Mouse (Mus musculus): ENCODE data around the gene Paf1.
A peak's percentile ranks its signal among the peaks of the same experiment; 100 is the strongest.

Paf1 gene

DNA sequence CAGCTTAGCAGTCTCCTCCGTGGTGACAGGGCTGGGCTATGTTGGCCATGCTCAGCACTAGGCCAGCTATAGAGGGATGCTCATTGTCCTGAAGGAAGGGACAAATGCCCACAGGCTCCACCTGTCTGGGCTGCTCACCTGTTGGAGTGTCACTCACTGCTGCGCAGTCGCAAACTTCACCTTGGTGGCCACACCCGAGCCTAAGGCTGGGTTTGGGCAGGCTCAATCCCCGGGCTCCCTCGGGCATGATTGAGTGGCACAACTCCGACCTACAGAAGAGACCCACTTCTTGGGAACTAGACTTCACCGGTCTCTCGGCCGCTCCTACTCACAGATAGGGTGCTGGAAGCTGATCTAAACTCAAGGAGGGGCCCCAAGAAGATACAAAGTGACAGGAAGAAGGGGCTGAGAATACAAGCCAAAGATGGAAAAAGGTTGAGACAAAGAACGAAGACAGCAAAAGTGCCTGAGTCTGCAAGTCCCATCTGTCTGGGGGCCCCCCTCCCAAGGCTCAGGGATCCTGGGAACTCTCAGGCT, 21.7 kb upstream of the Paf1 start:
- DNase-seq (ENCODE audit: low spot score in 2 of 2), result no peak

DNA sequence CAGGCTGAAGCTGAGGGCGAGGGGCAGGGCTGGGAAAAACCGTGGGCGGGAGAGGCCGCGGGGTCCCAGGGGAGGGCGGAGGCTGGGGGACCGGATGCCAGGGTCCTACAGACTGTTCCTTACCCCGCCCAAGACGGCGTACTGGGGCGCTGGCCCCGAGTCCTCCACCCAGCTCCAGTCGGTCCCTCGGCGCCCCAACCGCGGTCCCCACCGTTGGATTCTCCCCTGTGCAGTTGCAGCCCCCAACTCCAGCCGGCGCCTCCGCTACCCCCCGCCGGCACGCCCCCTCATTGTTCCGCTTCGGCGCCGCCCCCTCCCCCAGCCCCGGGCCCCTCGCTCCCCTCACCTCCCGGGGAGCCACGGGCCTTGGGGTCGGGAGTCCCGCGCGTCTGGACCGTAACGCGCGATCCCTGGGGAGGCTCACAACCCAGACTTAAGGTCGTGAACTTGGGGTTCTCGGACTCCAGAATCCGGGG, 21.2 kb upstream of the Paf1 start:
- no peak for DNase-seq (ENCODE audit: low spot score in 2 of 2)

DNA sequence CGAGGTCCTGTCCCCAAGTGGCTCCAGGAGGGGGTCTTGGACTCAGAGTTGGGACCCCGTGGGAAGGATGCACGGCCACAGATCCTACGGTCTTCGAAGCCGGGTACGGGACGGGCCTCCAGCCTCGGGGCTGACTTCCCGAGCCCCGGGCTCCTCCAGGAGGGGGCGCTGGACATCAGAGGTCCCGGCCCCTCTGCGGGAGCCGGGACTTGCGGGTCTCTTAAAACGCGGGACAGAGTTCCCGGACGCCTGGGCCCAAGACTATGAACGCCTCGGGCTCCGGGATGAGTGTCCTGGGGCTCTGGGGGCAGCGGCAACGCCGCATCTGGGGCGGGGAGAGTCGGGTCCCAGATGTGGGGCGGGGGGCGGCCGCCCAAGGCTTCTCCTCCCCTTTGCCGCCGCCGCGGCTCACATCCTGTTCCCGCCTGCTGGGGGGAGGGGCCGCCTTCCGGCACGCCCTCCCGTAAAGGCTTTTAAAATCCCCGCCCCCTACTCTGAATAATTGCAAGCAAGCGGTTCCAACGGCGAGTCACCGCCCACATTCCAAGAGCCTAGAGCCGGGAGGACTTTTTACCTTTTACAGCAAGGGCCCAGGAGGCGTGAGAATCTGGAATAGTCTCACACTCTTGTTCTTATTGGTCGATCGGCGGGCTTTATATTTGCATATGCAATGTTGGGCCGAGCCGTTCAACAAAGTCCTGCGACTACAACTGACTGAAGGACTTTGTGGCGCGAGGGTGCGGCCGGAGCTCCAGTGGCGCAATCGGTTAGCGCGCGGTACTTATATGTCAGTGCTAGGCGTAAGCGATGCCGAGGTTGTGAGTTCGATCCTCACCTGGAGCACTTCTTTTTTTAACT, 20.3 kb upstream of the Paf1 start, which contains the start of gene Plekhg2:
Gene Plekhg2 (minus strand): TSS at position 349 of the 858 bp plus-strand sequence.
- peak; percentile 96 to 98 for DNase-seq (ENCODE audit: low spot score in 2 of 2)

DNA sequence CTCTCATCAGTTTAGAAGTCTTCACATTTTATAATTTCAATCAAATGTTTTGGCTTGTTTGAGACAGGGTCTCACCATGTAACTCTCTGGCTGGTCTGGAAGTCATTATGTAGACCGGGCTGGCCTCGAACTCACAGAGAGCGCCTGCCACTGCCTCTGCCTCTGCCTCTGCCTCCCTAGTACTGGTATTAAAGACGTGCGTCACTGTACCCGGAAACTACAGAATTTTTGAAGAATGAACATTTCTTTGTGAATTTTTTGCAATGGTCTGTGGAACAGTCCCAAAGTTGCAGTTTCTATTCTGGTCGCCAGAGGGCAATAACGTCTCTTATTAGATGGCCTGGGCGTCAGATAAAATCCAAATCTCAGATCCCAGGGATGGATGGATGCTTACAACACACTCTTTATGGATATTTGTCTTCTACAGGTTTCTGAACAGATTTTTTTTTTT, 19.6 kb upstream of the Paf1 start:
- peak; percentile 65 to 84 for DNase-seq (ENCODE audit: low spot score in 2 of 2)

DNA sequence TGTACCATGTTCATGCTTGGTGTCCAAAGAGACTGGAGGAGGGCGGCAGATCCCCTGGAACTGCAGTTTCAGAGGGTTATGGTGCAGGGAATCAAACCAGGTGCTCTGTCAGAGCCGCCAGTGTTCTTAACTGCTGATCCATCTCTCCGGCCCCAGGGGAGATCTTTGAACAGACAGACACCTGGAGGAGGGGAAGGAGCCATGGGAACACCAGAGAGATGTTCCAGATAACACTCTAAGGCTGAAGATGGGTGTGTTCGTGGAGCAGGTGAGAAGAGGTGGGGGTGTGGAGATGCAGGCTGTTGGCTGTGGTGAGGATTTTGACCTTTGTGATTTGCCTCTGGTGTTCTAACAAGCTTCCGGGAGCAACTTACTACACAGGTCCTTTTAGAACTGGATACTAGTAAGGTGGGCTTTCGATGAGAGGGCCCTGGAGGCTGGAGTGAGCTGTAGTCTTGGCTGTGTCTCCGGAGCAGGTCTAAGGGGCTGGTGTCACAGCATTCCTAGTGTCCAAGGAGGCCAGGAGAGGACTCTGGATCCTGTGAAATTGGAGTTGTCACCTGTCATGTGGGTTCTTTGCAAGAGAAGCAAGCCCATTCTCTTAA, 18.8 kb upstream of the Paf1 start:
- DNase-seq (ENCODE audit: low spot score in 2 of 2), result no peak

DNA sequence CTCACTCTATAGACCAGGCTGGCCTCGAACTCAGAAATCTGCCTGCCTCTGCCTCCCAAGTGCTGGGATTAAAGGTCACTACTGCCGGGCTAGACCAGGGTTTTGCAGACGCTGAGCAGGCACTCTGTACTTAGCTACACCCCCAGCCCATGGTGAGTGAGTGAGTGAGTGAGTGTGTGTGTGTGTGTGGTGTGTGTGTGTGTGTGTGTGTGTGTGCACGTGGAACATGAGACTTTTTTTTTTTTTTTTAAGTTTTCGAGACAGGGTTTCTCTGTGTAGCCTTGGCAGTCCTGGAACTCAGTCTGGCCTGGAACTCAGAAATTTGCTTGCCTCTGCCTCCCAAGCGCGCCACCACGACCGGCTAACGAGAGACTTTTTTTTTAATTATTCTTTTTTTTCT, 18.1 kb upstream of the Paf1 start:
- DNase-seq (ENCODE audit: low spot score in 2 of 2), result no peak

DNA sequence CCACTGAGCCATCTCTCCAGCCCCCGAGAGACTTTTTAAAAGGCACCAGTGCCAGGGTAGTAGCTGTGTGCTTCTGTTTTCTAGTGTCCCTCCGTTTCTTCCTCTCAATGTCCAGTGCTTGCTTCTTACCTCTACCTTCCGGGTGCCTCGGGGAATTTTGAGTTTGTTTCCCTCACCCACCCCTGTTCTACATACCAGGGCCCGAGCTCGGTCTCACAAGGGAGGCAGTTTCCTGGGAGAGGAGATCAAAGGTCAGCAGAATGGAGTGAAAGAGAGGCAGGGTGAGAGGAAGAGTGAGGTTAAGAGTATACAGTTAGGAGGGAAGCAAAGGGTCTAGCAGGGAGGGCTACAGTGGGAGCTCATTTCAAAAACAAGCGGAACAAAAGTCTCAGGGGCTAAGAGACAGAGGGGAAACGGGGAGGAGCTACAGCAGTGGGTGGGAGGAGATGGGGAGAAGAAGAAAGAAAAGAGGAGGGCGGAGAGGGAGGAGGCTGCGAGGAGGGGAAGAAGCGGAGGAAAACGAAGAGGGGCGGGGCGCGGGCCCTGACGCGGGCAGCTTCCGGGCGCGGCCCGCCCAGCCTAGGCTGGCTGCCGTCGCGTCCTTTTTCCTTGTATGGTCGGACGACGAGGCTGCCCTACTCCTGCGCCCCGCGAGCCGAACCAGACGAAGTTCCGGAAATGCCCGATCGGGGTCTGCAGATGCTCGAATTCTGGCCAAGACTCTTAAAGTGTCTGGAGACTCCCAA, 17.4 kb upstream of the Paf1 start:
- peak; percentile 68 to 73 for DNase-seq (ENCODE audit: low spot score in 2 of 2)

DNA sequence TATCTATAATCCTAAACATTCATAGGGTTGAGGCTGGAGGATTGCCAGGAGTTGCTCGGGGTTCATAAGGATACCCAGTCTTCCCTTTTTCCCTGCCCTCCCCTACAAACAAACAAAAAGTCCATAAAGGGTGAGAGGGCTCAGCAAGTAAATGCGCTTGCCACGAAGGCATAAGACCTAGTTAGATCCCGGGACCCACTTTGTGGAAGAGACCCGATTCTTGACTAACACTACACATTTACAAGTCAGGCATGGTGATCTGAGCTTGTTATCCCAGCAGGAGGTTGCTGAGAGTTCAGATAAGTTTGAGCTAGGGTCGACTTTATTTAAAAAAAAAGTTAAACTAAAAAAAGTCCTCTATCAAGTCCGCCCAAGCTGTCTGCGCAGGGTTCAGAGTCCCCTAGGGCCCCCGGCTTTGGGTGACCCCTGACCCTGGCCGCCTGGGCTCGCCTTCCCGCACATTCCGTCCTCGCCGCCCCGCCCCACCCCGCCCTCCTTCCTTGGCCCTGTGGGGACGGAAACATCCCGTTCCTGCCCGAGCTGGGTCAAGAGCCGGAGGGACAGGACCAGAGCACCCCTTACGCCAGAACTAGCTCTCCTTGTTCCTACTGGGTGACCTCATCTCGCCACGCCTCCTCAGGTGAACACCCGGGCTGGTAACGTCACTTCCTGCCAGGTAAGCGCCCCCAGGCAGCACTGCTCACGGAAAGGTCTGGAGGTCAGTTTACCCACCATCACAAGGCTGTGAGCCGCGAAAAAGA, 16.6 kb upstream of the Paf1 start:
- DNase-seq (ENCODE audit: low spot score in 2 of 2), result no peak

DNA sequence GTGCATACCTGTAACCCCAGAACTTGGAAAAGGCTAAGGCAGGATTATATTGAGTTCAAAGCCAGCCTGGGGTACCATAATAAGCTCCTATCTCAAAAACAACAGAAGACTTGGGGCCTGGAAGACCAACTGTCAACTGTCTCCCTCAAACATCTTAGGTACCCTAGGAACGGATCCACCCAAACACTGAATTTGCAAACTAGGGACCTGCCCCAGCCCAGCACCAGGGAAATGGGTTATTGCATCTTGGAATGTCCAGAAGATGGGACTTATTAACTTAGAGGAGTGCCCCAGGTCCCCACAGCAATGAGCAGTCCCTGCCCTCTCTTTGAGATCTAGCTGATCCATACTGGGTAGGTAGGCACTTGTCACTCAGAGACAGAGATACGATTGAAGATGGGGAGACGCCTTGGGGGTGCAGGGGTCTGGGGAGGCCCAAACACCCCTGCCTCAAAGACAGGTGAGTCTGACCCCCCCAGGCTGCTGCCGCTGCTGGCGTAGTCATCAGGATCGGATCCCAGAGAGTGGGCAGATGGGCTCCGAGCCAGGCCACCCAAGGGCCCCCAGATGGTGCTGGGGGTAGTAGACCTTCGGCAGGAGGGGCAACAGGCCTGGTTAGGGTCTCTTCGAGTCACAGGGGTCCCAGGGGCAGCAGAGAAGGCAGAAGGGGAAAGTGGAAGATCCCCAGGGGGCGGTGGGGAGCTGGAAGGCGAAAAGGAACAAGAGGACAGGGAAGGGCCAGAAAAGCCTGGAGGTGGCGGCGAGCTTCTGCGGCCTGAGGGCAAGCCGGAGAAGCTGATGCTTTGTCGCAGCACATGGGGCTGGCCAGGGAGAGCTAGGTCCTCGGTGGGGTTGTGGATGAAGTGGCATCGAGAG, 15.3 kb upstream of the Paf1 start:
- no peak for DNase-seq (ENCODE audit: low spot score in 2 of 2)

DNA sequence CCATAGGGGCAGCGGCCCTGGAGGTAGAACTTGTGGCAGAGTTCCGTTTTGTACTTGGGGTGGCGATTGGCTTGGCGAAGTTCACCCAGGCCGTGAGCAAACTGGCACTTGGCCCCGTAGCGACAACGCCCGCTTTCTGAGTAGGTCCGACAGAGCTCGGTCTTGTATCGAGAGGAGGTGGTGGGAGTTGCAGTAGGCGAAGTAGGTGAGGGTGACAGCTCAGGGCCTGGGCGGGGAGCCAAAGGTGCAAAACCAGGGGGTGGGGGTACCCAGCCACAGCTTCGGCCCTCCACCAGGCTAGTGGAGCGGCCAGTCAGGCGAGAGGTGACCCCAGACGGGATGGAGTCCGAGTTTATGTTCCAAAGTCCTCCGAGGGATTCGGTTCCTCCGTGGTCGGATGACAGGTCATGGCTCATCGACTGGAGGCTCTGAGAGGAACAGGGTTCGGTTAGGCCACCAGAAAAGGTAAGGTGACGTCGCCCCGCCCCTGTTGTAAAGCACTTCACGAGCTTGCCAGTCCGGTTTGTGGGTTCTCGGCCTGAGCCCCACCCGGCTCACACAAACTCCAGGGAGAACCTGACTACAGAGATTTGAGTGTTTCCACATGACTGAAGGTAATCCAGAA, 14.6 kb upstream of the Paf1 start:
- DNase-seq (ENCODE audit: low spot score in 2 of 2), result no peak

DNA sequence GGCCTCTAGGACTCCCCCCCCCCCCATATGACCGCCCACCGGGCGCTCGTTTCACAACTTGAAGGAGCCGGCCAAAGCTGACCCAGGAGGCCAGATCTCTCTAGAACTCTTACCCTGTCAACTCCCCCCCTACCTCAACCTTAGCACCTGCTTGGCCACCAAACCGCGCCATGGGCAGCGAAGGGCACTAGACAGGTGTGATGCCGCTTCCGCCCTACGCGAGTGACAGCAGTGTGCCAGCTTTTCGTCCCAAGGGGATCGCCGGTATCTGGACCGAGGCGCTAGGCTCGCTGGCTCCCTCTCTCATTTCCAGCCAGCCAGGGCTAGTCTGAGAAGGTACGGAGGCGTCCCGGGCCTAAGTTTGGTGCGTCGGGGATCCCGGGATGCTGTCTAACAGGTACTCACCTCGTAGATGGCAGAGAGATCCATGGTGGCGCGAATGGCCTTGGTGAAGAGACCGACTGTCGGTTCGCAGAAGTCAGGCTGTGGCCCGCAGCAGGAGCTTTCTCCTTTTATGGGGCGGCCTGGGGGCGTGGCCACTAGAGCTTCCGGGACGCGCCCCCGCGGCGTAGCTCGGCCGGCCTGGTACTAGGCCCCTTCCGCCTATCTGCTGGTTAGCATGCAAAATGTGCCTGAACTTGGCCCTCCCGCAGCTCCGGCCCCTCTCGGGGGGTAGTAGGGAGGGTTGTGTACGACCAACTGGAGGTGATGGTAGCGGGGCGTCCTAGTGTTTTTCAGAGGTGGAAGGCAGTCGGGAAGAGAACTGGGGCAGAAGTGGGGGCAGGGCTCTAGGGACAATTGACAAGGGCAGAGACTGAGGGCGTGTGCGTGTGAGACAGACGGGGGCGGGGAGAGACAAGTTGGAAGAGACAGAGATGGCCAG, 13.7 kb upstream of the Paf1 start:
- peak; percentile 74 to 76 for DNase-seq (ENCODE audit: low spot score in 2 of 2)

DNA sequence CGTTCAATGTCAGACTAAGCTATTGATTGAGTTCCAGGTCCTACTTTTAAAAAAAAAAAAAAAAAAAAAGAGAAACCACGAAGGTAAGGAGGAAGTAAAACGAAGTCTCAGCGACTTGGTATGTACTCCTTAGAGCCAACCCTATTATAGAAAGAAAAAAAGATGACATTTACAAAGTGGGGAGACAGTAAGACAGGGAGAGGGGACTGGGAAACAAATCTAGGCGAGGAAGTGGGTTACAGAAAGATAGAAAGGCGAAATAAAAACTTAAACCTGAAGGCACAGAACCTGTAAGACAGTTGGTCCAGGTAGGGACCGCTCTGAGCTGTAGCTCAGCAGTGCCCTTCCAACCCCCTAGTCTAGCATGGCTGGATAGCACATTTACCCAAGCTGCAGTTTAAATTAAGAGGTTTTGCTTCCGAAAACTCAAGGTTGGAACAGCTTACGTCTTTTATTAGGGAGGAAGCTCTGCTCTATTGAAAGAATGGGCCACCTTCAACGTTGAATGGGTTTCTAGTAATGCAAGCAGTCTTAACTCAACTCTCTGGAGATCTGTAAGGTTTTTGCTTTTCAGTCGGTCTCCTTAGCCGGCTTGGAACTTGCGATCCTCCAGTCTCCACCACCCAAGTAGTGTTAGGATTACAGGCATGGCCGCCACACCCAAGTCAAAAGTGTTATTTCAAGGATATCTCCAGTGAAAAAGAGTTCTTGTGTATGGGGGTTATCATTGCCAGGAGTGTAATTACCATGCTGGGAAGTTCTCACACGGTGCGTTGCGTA, 12.3 kb upstream of the Paf1 start, which contains the start of gene Zfp36:
Gene Zfp36 (minus strand): TSS at position 17 of the 780 bp plus-strand sequence.
- DNase-seq (ENCODE audit: low spot score in 2 of 2), result no peak

DNA sequence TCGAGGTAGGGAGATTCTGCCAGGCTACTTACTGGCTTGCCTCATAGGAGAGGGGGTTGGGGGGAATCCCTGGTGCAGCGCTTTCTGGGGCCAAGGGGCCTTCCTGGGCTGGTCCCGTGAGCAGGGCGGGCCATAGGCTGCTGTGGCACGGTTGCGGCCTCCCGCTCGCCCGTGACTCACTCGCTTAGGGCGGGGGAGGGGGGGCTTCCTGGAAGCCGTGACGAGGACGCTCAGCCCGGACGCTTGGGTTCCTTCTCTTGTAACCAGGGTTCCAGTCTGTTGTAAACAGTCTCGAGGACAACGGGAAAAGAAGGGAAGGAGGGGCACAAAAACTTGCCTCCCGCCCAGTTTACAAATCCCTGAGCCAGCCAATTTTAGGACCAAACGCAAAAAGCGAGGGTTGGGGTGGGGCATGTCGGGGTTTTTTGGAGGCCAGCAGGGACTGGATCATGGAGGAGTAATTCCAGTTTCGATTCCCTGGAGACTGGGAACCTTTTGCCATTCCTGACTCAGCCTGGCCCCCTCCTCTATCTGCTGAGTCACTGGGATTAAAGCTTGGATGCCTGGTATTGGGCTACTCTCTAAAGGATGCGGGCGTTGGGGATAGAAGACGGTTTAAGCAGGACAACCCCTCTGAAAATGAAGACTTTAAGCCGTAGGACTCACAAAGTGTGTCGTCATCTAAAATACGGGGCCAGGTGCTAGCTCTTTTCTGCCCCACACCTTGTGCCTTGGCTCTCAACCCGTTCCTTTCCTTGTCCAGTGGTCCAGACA, 11.5 kb upstream of the Paf1 start:
- DNase-seq (ENCODE audit: low spot score in 2 of 2), result no peak

DNA sequence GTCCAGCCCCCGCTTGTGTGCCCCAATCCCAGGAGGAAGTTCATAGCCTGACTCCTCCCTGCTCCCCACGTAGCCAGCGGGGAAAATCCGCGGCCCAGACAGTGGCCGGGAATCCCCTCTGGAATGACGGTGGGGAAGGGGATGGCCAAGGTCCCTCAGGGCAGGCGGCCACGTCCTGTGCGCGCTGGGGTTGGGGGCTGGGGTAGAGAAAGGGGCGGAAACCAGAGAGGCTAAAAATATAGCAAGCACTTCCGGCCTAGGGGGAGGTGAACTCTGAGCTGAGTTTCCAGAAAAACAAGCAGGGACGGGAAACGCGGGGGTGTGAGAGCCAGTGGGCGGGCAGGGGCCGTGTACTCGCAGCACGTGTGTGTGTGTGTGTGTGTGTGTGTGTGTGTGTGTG, 10.8 kb upstream of the Paf1 start:
- no peak for DNase-seq (ENCODE audit: low spot score in 2 of 2)

DNA sequence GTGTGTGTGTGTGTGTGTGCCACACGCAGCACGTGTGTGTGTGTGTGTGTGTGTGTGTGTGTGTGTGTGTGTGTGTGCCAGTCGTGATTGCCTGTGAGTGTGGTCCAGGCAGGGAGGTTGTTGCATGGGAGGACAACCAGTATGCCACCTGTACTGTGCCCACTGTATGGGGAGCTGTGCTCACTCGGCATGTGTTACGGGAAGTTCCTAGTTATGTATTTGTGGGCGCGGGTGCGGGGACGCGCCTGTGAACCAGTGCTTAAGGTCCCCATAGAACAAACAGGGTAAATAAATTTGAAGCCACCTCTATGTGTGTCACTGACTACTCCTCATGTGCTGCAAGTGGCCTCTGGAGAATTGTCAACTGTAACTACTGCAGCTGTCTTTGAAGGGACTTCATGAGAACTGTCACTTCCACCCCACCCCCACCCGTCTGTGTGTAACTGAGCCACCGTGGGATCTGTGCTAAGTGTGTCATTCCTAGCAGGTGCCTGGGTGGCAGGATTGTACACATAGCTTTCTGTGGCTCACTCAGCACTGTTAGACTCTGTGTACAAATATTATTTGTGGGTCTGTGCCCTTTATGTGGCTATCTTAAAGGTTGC, 10.3 kb upstream of the Paf1 start:
- DNase-seq (ENCODE audit: low spot score in 2 of 2), result no peak

DNA sequence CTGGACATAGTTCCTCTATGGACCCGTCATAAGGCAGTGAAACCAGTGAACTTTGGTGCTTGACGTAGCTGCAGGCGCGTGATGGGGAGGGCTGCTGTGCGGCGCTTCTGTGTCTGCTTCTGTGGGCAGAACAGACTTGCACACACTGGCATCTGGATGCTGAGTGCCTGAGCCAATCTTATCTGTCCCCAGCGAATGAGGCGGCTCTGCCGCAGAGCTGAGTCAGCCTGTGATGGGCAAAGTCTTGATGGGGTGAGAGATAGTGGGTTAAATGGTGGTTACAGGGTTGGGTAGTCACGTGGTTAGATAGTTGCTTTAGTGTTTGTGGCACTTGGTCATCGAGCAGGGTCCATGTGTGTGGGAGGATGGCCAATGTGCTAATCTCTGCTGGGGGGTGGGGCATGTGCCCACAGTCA, 9.8 kb upstream of the Paf1 start:
- DNase-seq (ENCODE audit: low spot score in 2 of 2), result peak; percentile 68 to 77

DNA sequence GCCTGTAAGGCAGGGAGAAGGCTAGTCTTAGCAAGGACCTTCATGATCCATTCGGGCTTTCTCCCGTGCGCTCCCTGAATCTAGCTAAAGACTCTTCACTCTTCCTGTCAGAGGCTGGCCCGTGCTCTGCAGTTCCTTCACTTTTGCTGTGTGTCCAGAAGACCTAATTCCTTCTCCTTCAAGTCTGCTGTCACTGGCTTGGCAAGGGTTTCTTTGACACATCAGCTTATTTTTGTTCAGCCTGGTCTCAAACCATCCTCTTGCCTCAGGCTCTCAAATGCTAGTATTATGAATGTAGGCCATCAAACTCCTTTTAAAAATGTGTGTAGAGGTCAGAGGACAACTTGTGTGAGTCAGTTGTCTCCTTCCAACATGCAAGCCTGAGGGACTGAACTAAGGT, 9.1 kb upstream of the Paf1 start:
- DNase-seq (ENCODE audit: low spot score in 2 of 2), result no peak

Data from frontal cortex, postnatal 36 days (tissue).